Mouse (Mus musculus) regulatory T cell (primary cell): ENCODE measurements at regions not wholly inside any gene's neighbourhood (a gene's known extent, or its start where the extent isn't known, plus 50 kb on each side); places are given as distances from the start of the nearest gene placed in this dataset.
"Not testable (repeated sequence)": the region's sequence is repeated elsewhere in the genome, so short reads cannot be mapped to it uniquely, and the experiment has no call there.

Experiments
- in situ Hi-C: fragments of 300-600 bp; cut with MboI, MseI; formaldehyde crosslinking; loops from one replicate; pipeline ENCODE4 v1.15.1; 2025; ENCODE audit warnings: high pct_unique_total_duplicates

- in situ Hi-C loops, result no loop called here
Measured at GRCm38 (mm10) chr9:31653788-31654187, 189.5 kb upstream of the Tmem45b start.

DNA sequence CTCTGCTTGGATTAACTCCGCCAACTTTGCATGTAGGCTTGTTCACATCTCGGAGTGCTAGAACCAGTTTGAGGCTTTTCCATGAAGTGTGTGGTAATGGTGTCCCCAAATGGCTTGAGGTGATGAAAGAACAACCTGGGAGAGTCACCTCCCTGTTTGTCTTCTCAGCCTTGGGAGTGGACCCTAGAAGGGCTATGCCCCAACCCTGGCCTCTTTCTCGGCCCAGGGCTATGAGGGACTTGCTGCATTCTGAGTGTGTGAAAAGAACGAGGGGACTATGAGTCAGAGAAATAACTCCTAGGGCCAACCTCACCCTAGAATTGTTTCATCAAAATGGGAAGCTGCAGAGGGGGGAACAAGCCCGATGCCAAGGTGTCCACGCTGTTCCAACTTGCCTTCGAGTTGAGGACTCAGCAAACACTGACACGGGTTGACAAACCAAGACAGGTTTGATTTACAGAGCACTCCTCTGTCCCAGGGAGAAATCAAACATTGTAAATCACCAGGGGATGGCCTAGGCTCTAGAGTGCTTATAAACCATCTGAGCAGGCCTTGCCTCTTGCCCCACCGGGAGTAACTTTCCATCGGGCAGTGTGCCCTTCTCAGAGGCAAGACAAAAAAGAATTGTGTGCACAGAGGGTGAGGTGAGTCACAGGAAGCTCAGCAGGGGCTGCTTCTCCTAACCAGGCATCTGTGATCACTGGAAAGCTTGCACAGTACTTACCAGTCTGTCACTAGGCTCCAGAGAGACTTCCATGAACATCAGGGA is 186.3 kb upstream of the Tmem45b start:
- in situ Hi-C loops, result no loop called here

GRCm38 (mm10) chr9:31649073-31649472 is 184.8 kb upstream of the Tmem45b start:
- in situ Hi-C loops, result no loop called here

DNA sequence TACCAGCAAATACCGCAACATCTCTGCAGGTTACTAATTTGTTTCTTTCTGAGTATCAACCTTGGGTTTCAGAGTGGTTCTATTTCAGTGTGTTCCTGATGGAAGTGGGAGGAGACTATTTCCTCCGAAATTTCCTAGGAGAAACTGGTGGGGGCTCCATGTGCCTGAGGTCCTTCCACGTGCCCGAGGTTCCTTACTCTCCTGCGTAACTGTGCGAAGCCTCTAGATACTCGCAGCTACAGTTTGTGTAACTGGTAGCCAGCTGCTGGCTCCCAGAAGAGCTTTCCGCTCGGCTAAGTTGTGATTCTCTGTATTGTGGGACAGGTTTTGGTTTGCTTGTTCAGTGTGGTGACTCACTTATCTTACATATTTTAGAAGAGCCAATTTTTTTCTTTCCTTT is 184.3 kb upstream of the Tmem45b start:
- in situ Hi-C loops, result no loop called here

DNA sequence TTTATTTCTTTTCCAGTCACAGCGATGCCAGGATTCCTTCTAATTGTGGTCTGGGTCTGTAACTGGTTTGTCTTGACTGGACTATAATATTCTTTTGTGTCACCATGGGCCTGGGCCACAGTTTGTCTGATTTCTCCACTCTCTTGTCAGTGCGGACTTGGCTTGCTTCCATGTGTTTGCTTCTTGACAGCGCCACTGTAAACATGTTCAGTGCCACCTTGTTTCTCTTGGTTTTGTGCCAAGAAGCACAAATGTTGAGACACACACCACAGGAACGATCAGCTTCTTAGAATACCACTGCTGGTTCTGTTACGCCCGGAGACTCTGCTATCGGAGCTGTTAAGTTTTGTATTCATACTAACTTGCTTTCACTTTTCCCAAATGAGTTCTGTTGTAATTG is 180.9 kb upstream of the Tmem45b start:
- in situ Hi-C loops, result no loop called here

GRCm38 (mm10) chr9:31644106-31644505 is 179.8 kb upstream of the Tmem45b start:
- in situ Hi-C loops, result no loop called here

GRCm38 (mm10) chr9:31642169-31642568 is 177.9 kb upstream of the Tmem45b start:
- in situ Hi-C loops, result no loop called here

GRCm38 (mm10) chr9:31628291-31628690 is 164.0 kb upstream of the Tmem45b start:
- in situ Hi-C loops, result no loop called here

- in situ Hi-C loops, result not testable (repeated sequence)
Measured at GRCm38 (mm10) chr9:31621553-31621952, 157.3 kb upstream of the Tmem45b start.

DNA sequence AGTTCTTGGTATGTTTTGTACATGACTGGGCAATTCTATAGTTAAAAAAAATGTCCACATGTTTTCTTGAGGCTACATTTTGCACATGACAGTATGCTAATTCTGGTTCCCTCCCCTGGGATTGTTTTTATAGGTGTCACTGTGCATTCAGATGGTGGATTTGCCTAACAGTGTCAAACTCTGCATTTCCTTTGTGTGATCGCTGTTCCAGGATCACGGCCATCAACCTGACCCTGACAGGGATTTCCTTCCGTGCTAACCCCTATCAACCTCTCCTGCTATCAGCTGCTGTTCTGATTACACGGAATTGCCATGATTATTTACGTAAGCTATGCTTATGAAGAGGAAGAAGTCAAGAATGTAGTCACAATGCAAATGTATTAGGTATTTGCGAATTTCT is 155.1 kb upstream of the Tmem45b start:
- in situ Hi-C loops, result no loop called here

DNA sequence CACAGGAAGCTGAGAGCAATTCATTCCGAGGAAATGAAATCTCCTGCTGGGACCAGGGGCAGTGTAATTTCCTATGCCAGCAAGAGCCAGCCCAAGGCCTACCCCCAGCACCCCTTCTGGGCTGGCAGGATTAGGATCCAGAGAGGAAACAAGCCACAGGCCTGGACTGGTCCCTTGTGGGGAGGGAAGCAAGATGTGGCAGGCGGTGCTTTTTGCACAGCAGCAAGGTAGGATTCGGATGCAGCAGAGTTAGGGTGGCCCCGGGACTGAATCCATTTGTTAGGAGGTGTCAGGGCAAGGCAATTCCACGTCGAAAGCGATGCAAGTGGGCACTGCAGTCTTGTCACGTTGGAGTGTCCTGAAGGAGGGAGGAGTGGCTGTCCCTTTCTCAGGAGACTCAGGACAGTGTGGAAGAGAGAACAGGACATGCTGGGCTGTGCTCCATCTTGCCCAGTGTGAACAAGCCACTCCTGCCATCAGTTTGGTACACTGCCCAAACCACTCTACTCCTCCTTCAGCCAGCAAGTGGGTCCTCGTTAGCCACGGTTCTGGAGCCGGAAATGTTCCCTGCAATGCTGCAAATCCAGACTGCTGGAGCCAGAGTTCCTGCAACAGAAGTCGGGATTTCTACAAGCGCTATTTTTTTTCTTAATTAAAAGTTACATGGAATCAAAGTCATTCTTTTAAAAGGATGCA is 150.1 kb upstream of the Tmem45b start:
- in situ Hi-C loops, result no loop called here

DNA sequence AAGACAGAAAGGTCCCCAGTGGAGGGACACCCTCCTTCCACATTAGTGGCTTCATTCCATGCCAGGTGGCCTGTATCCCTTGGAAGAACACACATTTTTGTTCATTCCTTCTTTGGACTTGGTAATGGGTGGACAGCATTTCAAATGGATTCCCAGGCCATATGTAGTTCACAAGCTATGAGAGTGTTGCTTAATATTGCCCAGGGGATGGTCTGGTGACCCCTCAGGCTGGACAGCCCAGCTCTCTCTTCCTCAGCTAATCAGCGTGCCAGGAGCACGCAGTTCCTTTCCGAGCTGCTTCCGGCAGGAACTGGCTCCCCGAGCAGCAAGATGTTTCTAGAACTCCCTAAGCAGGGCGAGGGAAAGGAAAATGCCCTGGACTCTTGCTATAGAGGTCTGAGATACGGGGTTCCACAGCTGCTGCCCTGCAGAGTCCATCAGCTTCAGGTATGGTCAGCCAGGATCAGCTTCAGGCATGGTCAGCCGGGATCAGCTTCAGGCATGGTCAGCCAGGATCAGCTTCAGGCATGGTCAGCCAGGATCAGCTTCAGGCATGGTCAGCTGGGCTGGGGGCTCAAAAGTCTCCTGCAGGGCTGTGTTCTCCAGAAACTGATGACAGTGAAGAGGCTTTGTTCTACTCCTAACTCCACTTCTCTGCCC is 146.9 kb upstream of the Tmem45b start:
- in situ Hi-C loops, result no loop called here

- in situ Hi-C loops, result no loop called here
Measured at GRCm38 (mm10) chr9:31610631-31611030, 146.4 kb upstream of the Tmem45b start.

DNA sequence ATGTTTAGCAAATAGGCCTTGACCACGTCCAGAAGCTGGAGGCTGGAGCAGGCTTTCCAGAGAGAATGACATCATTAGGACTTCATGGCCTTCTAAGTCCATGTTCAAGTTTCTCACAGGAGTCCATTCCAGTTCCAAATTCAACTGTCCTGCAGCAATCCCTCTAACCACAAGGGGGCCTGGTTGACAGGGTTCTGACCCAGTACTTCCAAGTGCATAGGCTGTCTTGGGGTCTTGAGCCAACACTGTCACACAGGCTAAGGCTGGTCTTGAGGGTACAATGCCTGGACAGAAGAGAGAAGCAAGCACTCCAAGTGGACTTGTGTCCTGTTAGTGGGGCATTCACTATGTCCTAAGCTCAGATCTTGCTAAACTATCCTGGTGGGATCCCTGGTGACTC is 145.9 kb upstream of the Tmem45b start:
- in situ Hi-C loops, result no loop called here

DNA sequence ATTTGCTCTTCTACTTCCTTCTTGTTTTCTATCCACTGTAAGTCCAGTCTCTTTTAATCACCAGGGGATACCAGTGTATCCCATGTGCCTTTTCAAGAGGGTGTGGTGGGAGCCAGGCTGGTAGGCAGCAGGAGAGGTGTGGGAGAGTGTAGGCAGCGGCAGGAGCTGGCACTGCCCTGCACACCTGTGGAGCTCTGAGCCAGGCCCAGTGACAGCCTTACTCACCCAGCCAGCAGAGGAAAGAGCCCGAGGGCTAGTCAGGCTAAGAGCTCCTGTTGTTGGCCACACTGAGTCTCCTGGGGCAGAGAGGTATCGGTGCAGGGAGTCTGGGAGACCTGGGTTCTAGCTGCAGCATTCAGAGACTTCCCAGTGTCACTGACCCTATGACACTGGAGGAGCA is 145.5 kb upstream of the Tmem45b start:
- in situ Hi-C loops, result no loop called here

DNA sequence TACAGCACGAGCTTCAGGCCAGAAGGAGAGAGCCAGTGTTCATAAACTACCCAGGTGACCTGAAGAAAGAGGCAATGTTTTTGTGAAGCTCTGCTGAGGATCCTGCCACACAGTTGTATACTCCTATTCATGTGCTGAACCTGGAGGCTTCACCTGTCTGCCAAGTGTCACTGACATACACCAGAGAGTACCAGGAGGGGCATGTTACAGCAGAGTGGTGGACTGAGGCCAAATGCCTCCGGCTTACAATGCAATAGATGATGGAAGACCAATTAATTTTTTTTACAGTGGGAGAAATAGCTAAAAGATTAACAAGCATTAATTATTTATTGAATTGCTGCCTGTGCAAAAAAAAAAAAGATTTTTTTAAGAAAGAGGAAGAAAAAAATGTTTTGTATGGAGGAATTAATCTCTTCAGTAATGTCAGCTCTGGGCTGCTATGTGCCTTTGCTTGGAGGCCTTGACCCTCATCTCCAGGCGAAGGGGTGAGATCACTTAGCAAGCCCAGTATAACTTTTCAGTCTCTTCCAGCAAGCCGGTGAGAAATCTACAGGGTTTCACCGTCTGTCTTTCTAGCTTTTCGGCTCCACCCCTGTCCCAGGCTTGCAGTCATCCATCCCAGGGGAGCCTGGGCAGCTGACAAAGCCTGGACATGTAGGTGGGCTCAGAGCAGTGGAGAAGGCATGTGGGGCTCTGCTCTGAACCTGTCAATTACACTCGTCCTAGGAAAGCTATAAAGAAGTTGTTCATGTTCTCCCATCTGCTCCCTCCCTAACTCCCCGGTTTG is 144.0 kb upstream of the Tmem45b start:
- in situ Hi-C loops, result no loop called here

GRCm38 (mm10) chr9:31606936-31607335 is 142.7 kb upstream of the Tmem45b start:
- in situ Hi-C loops, result no loop called here

DNA sequence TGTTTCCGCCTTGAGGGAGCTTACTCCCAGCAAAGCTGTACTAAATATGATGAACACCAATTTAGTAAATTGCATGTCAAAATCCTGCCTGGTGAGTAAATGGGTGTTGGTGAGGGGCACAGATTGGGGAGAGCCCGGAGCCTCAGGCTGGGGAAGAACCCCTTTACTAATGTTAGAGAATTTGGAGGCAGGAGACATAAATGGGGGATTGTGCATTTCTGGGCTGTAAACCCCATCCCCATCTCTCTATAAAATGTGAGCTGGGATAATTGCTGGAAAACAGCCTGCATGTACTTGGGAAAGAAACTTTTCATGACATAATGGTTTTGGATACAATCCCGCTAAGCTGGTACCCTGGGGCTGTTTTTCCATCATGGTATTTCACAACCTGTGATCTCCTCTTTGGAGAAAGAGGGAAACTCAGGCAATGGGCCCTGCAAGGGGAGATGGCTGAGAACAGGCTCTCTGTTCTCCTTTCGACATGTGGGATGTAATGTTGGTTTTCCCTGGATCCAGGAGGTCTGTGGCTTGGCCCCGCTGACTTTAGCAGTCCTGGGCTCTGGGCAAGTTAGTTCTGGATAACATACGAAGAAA is 140.3 kb upstream of the Tmem45b start:
- in situ Hi-C loops, result no loop called here

DNA sequence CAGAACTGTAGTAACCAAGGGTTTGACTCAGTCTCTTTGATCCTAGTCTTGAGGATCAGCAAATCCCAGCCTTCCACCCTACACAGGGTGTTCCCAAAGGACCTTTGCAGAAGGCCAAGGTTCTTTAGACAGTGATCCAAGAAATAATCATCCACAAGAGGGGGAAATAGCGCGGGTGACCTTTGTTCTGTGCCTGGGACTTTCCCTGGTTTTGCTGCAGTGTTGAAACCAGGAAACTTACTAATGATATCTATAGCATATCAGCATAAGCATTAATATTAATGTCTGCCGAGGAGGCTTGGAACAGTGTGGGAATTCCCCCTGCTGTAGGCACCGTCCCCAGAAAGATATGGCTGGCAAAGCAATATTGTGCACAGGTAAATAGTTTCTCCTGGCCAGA is 138.4 kb upstream of the Tmem45b start:
- in situ Hi-C loops, result no loop called here

DNA sequence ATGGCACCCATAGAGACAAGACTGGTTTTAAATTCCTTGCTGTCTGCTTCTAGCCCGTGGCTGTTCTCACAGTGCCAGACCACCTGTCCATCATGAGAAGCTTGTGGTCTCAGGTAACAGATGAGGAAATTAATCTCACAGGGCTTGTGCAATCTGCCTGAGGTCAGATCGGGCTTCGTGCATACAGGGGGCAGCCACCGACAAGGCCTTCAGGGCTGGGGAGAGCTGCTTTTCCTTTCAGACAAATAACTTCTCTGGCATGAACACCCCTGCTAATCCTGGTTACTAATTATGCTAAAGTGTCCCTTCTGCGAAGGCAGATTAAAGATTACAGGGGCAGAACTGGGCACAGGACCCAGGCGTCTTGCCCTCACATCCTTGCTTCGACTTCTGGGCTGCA is 130.8 kb upstream of the Tmem45b start:
- in situ Hi-C loops, result no loop called here

DNA sequence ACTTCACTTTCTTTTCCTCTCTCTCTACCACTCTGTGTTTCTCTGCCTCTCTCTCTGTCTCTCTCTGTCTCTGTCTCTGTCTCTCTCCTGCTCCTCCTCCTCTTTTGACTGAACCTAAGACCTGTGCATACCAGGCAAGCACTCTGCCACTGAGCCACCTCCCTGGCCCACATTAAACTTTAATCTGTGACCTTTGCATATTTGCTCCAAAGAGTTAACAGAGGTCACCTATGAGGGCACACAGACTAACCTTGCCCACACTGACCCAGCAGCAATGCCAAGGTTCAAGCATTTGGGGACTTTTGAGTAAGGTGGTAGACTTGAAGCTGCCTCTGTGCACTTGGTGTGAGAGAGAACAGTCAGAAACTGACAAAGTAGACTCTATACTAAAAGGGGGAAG is 123.4 kb upstream of the Tmem45b start:
- in situ Hi-C loops, result no loop called here

GRCm38 (mm10) chr9:31583983-31584382 is 119.7 kb upstream of the Tmem45b start:
- in situ Hi-C loops, result no loop called here
